Mouse (Mus musculus) liver, adult 2 months (tissue): ENCODE measurements around the gene Ubr2.

Experiments
- CTCF ChIP-seq: fragments of 200-500 bp; IDR thresholded peaks from 2 replicates; pipeline ENCODE4 v1.5.1; 2011; ENCODE audit warnings: low read depth, low read length, control low read depth
- POLR2A ChIP-seq: fragments of 200-500 bp; IDR thresholded peaks from 2 replicates; pipeline ENCODE4 v1.6.1; 2011; ENCODE audit warnings: low read length, control low read depth; ENCODE audit not compliant: insufficient read depth; ENCODE audit errors: extremely low read depth

GRCm38 (mm10) chr17:46879841-46880311 lies 130.5 kb downstream of the Ubr2 start:
- no peak for TF ChIP-seq POLR2A
- TF ChIP-seq CTCF = no peak
